Mouse (Mus musculus) megakaryocyte, embryonic 14.5 days (primary cell): ENCODE measurements around the gene Wwc1.

Experiments
- FLI1 ChIP-seq: IDR thresholded peaks from 2 replicates; pipeline ENCODE4 v1.6.1; 2012; ENCODE audit warnings: low read length, inconsistent platforms, mixed read lengths
- GATA1 ChIP-seq: IDR thresholded peaks from 3 replicates; pipeline ENCODE4 v1.6.1; 2012; ENCODE audit warnings: mixed read lengths, low read length, inconsistent platforms, borderline replicate concordance

GRCm38 (mm10) chr11:35834022-35834760, 146.1 kb downstream of the Wwc1 start, which contains the start of gene Rars:
- TF ChIP-seq GATA1 (no peak), FLI1 (peak; percentile 88; the same call in 1 of the 2 replicates)
